Mouse (Mus musculus) hindbrain, embryonic 14.5 days (tissue): ENCODE measurements around the gene Syt6. TPM values are rescaled to one million over a fixed set of nuclear protein-coding genes. Genes with fewer than 3 reads are reported as not detected.

ENCODE experiments used
- ATAC-seq: fragments of 200-750 bp; cut with Nextera tagmentation; 2 replicates; pipeline ENCODE4 v1.8.0; 2017; ENCODE audit warnings: moderate number of reproducible peaks, mild to moderate bottlenecking, moderate TSS enrichment, moderate library complexity; ENCODE audit not compliant: low FRiP score
- DNase-seq: peaks from one replicate; pipeline ENCODE4 v3.0.0-alpha.2; 2015; ENCODE audit warnings: low spot score
- H3K27ac ChIP-seq: fragments of 300-500 bp; sonication (generic); 2 replicates; pipeline ENCODE4 v1.5.1; 2014; ENCODE audit warnings: mild to moderate bottlenecking, moderate library complexity
- H3K27me3 ChIP-seq: fragments of 300-500 bp; sonication (generic); 2 replicates; pipeline ENCODE4 v1.6.1; 2014; ENCODE audit warnings: mild to moderate bottlenecking, low read length, mixed read lengths; ENCODE audit not compliant: control insufficient read depth, insufficient read depth
- H3K36me3 ChIP-seq: fragments of 300-500 bp; sonication (generic); replicated peaks from 2 replicates; pipeline ENCODE4 v1.6.1; 2014; ENCODE audit not compliant: control insufficient read depth, insufficient read depth
- H3K4me1 ChIP-seq: fragments of 300-500 bp; sonication (generic); replicated peaks from 2 replicates; pipeline ENCODE4 v1.6.1; 2014; ENCODE audit warnings: antibody characterized with exemption, low read length, mixed read lengths; ENCODE audit not compliant: control insufficient read depth, insufficient read depth
- H3K4me2 ChIP-seq: fragments of 300-500 bp; sonication (generic); replicated peaks from 2 replicates; pipeline ENCODE4 v1.6.1; 2014; ENCODE audit warnings: mild to moderate bottlenecking, moderate library complexity
- H3K4me3 ChIP-seq: fragments of 300-500 bp; sonication (generic); replicated peaks from 2 replicates; pipeline ENCODE4 v1.5.1; 2014; ENCODE audit warnings: mild to moderate bottlenecking, low read length
- H3K9ac ChIP-seq: fragments of 300-500 bp; sonication (generic); 2 replicates; pipeline ENCODE4 v1.6.1; 2014
- H3K9me3 ChIP-seq: fragments of 300-500 bp; sonication (generic); 2 replicates; pipeline ENCODE4 v1.6.1; 2016; ENCODE audit warnings: low read length; ENCODE audit not compliant: control insufficient read depth
- WGBS: fragments of 180-500 bp; shearing (Covaris S2); extraction: QIAGEN DNeasy Blood & Tissue Kit; methylation state at CpG from one replicate; pipeline ENCODE4 v1.1.7; 2014; 5-methylcytosine and 5-hydroxymethylcytosine counted together
- polyA plus RNA-seq: library from polyadenylated mRNA; unstranded; fragments of >200 nt; fragmentation: Nextera tagmentation; extraction: Ambion mirVana; gene quantifications from 2 replicates; pipeline ENCODE4 v1.2.1, GENCODE M21; 2014

Gene Syt6
- polyA plus RNA-seq, 1 experiment from 2014 or later, result 14.9 TPM

DNA sequence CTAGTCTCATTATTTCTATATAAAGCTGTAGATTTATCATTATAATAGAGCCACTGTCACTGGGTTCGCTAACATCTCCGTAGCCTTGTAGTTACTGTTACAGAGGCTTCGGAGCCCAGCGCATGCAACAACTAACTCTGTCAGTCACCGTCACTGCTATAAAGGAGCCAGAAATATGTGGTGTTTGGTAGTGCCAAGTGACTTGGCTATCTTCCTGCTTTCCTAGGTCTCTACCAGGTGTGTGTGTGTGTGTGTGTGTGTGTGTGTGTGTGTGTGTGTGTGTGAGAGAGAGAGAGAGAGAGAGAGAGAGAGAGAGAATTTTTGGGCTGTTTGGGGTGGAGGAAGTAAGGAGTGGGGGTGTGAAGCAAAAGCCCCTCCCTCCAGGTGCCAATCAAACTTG, 17.6 kb downstream of the Syt6 start:
- Histone ChIP-seq H3K36me3 (no peaks in the 10 kb centered on the region; the same call in 1 of the 2 replicates), H3K27me3 (no peaks in the 10 kb centered on the region), H3K4me2 (no peak overlapping the region), H3K9me3 (no peaks in the 10 kb centered on the region), H3K9ac (no peak overlapping the region), H3K4me3 (no peak overlapping the region), H3K27ac (no peak overlapping the region), H3K4me1 (no peaks in the 10 kb centered on the region)
- ATAC-seq (no peak), DNase-seq (no peak)
- 83% methylated on average over 5 of the region's 5 CpGs for WGBS

DNA sequence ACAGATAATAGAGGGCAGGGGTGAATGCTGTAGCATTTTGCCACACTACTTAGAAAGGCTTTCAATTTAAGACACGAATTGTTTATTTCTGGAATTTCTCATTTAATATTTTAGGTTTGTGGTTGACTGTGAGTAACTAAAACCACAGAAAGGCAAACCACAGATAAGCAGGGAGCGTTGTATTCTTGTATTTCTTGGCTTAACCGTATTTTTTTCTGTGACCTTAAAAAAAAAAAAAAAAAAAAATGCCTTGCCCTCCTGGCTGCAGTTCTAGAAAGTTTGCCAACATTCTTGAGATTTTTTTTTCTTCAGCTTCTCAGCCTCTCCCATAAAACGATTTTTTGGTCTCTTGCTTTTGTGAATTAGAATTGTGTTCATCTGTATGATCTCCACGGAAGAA, 18.6 kb downstream of the Syt6 start:
- DNase-seq (no peak), ATAC-seq (no peak)
- Histone ChIP-seq H3K27ac (no peak overlapping the region), H3K9me3 (no peaks in the 10 kb centered on the region), H3K4me1 (no peaks in the 10 kb centered on the region), H3K4me3 (no peak overlapping the region), H3K36me3 (no peaks in the 10 kb centered on the region; the same call in 1 of the 2 replicates), H3K9ac (no peak overlapping the region), H3K4me2 (no peak overlapping the region), H3K27me3 (no peaks in the 10 kb centered on the region)
- WGBS, result 84% methylated on average over 5 of the region's 5 CpGs

DNA sequence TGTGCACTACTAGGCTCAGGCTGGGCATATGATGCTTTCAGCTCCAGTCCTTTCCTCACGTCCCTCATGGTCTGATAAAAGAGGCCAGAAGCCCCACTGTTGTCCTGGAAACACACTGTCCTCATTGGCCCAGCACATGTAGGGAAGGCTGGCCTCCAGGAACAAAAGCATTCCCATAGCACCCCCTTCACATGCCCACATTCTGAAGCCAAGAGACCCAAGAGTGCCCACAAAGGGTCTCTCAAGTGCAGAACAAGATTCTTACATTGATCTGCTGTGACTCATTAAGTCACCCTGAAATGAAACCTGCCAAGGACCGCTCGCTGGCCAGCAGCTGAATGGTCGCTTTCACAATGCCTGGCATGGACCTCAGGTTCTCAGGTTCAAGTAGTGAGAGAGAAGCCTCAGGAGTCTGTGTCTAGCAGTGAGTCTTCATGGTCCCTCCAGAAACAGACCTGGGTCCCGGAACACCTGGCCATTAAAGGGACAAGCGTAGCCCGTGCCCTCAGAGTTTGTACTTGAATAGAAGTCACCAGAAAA, 20.3 kb downstream of the Syt6 start:
- H3K9ac ChIP-seq, result no peak overlapping the region
- 72% methylated on average over 7 of the region's 7 CpGs for WGBS
- no peak overlapping the region for H3K4me2 ChIP-seq
- H3K27me3 ChIP-seq, result no peaks in the 10 kb centered on the region
- no peaks in the 10 kb centered on the region for H3K4me1 ChIP-seq
- no peak overlapping the region for H3K27ac ChIP-seq
- H3K9me3 ChIP-seq, result no peaks in the 10 kb centered on the region
- no peak overlapping the region for H3K4me3 ChIP-seq
- no peaks in the 10 kb centered on the region for H3K36me3 ChIP-seq
- ATAC-seq, result no peak
- no peak for DNase-seq

DNA sequence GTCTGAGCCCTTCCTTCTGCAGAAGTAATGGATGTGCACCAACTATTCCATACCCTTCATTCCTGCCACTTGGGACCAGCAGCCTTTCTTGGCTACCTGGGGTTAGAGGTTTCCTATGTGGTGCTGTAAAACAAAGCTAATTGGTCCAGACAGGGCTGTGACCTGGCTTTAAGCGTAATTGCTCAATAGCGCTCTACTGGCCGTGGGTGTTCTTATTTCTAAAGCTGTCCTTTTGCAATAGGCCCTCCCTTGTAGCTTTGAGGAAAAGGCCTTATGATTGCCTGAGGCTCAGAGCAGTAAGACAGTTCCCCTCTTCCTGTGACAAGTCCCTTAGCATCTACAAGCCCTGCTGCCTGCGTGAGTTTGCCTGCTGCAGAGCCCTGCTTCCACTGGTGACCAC, 22.6 kb downstream of the Syt6 start:
- Histone ChIP-seq H3K27me3 (no peaks in the 10 kb centered on the region), H3K27ac (no peak overlapping the region), H3K4me3 (no peak overlapping the region), H3K36me3 (no peaks in the 10 kb centered on the region), H3K4me1 (no peaks in the 10 kb centered on the region), H3K9me3 (no peaks in the 10 kb centered on the region), H3K4me2 (no peak overlapping the region), H3K9ac (no peak overlapping the region)
- ATAC-seq, result 0 out of 2 replicates have a peak, but pooled peaks have one; percentile 19
- WGBS, result 87% methylated on average over 4 of the region's 4 CpGs
- no peak for DNase-seq

DNA sequence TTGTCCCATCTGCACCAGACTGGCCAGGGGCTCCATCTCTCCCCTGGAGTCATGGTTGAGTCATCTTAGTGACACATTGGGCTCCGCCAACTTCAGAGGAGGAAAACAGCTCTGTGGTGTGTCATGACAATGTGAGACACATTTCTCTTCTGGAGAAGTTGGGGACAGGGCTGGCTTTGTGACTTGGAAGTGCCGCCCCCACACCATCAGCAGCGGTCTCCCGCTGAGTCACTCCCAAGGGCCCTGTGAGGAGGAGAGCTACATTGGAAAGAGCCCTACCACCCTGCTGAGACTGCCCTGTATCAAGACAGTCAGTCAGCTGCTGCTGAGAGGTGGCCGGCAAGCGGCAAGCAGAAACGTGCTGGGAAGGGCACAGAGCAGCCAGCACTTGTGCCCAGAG, 26.0 kb downstream of the Syt6 start:
- no peak for DNase-seq
- Histone ChIP-seq H3K9ac (no peak overlapping the region), H3K4me2 (no peak overlapping the region), H3K27ac (no peak overlapping the region), H3K4me1 (no peaks in the 10 kb centered on the region), H3K27me3 (no peaks in the 10 kb centered on the region), H3K9me3 (no peaks in the 10 kb centered on the region), H3K4me3 (no peak overlapping the region), H3K36me3 (no peaks in the 10 kb centered on the region)
- no peak for ATAC-seq
- WGBS, result 37% methylated on average over 7 of the region's 7 CpGs

DNA sequence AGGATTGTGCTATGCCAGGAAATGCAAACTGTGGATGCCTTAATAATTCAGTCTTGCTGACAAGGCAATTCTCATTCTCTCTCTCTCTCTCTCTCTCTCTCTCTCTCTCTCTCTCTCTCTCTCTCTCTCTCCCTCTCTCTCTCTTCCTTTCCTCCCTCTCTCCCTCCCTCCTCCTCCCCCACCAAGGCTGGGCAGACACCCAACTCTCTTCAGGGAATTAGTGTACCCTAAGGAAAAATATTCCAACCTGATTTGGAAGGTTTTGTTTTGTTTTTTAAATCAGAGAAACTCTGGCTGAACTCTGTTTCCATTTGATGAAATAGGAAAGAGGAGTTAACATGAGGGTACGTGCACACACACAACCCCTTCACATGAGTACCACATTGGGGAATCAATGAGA, 26.5 kb downstream of the Syt6 start:
- H3K27ac ChIP-seq, result no peak overlapping the region
- DNase-seq (no peak), ATAC-seq (no peak)
- H3K4me2 ChIP-seq, result no peak overlapping the region
- no peaks in the 10 kb centered on the region for H3K27me3 ChIP-seq
- no peak overlapping the region for H3K9ac ChIP-seq
- H3K4me1 ChIP-seq, result no peaks in the 10 kb centered on the region
- WGBS, result 71% methylated on average over 1 of the region's 1 CpGs
- no peak overlapping the region for H3K4me3 ChIP-seq
- H3K9me3 ChIP-seq, result no peaks in the 10 kb centered on the region
- H3K36me3 ChIP-seq, result no peaks in the 10 kb centered on the region

DNA sequence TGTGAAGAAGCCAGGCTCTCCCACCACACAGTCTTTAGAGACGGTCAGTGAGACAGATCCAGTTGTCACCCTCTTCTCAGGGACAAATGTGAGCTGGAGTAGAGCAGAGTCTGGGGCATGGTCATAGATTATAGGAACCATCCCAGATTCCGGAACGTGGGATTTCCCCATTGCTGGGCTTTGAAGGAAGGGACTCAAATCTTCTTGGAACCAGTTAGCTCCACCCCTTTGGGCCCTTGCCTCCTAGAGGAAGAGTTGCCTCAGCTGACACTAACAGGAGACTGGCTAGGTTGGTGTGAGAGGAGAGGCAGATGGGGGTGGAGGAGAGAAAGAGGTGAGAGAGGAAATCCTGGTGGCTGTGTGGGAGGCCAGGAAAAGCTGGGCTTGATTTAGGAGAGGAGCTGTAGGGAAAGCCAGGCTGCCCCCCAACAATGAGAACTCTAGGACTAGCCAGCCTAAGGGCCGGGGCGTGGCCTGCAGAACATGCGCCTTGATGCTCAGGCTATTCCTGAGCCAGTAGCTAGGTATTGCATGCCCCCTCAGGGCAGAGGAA, 31.1 kb downstream of the Syt6 start:
- Histone ChIP-seq H3K36me3 (no peaks in the 10 kb centered on the region), H3K4me3 (no peak overlapping the region), H3K4me2 (no peak overlapping the region), H3K9me3 (no peaks in the 10 kb centered on the region), H3K4me1 (no peaks in the 10 kb centered on the region), H3K27ac (0 out of 2 replicates have a peak overlapping the region, but pooled peaks have one; percentile 14), H3K9ac (no peak overlapping the region), H3K27me3 (no peaks in the 10 kb centered on the region)
- ATAC-seq (no peak), DNase-seq (no peak)
- WGBS, result 90% methylated on average over 6 of the region's 6 CpGs

DNA sequence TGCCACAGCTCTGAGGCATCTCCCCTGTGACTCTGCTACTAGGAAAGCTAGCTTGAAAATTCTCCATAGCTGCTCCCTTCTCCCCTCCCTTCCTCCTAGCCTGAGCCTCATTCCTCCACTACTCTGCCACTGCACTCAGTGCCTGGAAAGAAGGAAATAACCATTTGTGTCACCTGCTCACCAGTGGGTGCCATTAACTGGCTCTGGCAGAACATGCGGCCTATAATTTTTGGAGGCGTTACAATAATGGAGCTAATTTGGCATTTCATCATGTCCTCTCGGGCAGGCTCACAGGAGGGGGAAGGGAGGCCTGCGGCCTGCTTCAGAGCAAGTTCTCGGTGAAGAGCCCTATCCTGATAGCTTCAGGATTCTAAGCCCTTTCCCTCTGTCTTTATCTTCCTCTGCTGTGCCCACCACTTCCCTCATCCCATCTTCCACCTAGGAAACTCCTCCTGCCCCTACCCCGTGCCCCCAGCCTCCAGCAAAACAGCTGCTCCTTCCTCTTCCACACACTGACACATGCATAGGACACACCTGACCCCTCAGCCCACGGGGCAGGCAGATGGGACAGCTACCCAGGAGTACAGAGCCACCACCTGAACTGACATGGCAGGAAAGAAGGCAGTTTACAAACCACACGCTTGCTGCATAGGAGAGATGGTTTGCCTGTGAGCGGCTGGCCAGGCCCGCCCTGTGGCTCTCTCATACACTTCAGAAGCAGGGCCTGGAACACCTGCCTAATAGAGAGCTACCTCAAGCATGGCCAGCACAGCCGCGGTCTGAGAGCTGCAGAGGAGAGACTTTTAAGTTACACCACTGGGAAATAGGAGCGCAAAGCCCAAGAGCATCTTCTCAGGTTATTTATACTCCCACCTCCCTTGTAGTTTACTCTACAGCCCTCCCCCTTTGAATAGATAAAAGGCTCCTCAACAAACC, 31.9 kb downstream of the Syt6 start:
- DNase-seq (no peak), ATAC-seq (no peak)
- H3K36me3 ChIP-seq, result no peaks in the 10 kb centered on the region
- no peak overlapping the region for H3K4me3 ChIP-seq
- no peak overlapping the region for H3K4me2 ChIP-seq
- no peak overlapping the region for H3K9ac ChIP-seq
- 0 out of 2 replicates have a peak overlapping the region, but pooled peaks have one; percentile 20 for H3K27ac ChIP-seq
- H3K27me3 ChIP-seq, result no peaks in the 10 kb centered on the region
- no peaks in the 10 kb centered on the region for H3K4me1 ChIP-seq
- 74% methylated on average over 13 of the region's 13 CpGs for WGBS
- no peaks in the 10 kb centered on the region for H3K9me3 ChIP-seq

DNA sequence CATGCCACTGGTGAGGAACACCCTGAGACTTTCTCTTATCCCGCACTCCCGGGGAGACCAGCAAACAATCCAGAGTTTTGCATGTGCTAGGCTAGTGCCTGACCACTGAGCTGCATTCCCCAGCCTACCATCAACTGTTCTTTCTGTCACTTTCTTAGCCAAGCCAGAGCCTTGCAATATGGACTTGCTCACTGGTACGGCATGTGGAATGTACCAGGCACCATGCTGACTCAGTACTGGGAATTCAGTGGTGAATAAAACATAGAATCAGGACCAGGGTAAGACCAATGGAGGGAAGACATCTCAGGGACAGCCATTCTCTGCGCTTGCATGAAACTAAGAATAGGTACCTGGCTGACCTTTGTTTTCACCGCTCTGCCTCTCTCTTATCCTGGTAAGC, 35.2 kb downstream of the Syt6 start:
- H3K4me3 ChIP-seq, result no peak overlapping the region
- H3K27me3 ChIP-seq, result no peaks in the 10 kb centered on the region
- no peak overlapping the region for H3K9ac ChIP-seq
- ATAC-seq (no peak), DNase-seq (no peak)
- no peaks in the 10 kb centered on the region for H3K36me3 ChIP-seq
- H3K4me1 ChIP-seq, result no peaks in the 10 kb centered on the region
- WGBS, result 92% methylated on average over 5 of the region's 5 CpGs
- no peak overlapping the region for H3K4me2 ChIP-seq
- no peaks in the 10 kb centered on the region for H3K9me3 ChIP-seq
- H3K27ac ChIP-seq, result no peak overlapping the region
